Mouse (Mus musculus): ENCODE data around the gene Ccn6. TPM values are rescaled to one million over a fixed set of nuclear protein-coding genes. Genes with fewer than 3 reads are reported as not detected.
A peak's percentile ranks its signal among the peaks of the same experiment; 100 is the strongest.

The Ccn6 gene
- polyA plus RNA-seq, 1 experiment from 2014 or later, result 0.28 TPM

DNA sequence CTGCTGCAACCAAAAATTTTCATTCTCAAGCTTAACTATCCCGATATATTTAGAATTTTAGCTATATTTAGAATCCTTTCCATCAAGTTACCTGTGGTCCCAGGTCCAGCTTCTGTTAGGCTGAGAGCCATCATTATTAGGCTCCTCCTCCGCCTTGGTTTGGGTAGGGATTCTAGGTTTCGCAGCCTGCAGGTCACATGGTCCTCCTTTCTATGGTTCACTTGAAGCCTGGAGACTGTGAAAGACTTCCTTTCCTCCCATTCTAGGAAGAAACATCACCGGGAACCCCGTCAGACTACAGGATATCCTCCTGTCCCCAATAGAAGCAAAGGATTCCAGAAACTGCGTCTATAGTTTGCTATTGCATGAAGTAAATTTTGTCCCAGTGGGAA is 8.9 kb upstream of the Ccn6 start:
- Histone ChIP-seq H3K4me2 (peak overlapping the region; percentile 61), H3K4me1 (peaks cover 25% of the 10 kb centered on the region), H3K4me3 (peak overlapping the region; percentile 34; the same call in 1 of the 2 replicates), H3K27me3 (no peaks in the 10 kb centered on the region), H3K27ac (peak overlapping the region; percentile 90), H3K9ac (no peak overlapping the region), H3K36me3 (ENCODE audit: poor library complexity, severe bottlenecking) (no peaks in the 10 kb centered on the region), H3K9me3 (replicated peaks) (no peaks in the 10 kb centered on the region)
- no peak for ATAC-seq
- WGBS, result 79% methylated on average over 6 of the region's 6 CpGs

DNA sequence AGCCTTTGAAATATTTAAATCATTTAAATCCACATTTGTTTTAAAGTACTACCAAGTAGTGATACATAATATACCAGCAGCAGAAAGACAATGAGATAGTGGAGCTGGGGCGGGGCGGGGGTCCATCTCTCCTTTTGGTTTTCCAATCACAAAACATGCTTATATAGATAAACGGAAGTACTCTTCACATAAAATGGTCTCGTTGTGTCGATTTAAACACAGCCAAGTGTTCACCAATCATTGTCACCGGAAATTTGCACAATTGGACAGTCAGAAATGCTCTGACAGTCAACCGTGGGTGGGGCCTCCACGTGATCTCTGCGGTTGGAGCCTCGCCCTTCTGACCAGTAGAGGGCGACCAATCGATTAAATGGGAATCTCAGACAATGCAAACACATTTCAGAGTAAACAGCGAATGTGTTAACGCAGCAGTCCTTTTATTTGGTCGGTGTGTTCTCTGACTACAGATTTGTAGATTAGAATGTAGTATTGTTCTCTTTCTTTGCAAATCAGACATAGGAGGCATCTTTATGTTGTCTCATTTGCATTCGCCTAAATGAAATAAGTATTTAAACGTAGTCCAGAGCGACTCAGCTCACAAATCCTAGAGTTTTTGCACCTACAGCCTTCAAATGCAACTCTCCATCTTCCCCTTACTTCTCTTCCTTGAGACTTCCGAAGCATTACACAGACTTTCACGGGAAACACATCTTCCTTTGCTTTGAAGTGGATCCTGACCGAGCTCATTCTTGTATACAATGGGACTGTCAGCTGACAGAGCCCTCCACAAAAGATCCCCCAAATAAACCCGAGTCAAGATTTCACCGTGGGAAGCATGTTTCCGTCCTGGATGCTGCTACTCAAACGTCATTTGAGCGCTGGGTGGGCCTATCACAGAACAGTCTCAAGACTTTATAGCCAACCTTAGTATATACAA is 8.3 kb upstream of the Ccn6 start:
- Histone ChIP-seq H3K4me1 (peaks cover 25% of the 10 kb centered on the region), H3K9ac (peak overlapping the region; percentile 58), H3K36me3 (ENCODE audit: poor library complexity, severe bottlenecking) (no peaks in the 10 kb centered on the region), H3K9me3 (replicated peaks) (no peaks in the 10 kb centered on the region), H3K4me3 (peak overlapping the region; percentile 34), H3K27me3 (no peaks in the 10 kb centered on the region), H3K27ac (peak overlapping the region; percentile 90), H3K4me2 (peak overlapping the region; percentile 61)
- WGBS, result 7% methylated on average over 26 of the region's 26 CpGs
- ATAC-seq, result peak; percentile 81

DNA sequence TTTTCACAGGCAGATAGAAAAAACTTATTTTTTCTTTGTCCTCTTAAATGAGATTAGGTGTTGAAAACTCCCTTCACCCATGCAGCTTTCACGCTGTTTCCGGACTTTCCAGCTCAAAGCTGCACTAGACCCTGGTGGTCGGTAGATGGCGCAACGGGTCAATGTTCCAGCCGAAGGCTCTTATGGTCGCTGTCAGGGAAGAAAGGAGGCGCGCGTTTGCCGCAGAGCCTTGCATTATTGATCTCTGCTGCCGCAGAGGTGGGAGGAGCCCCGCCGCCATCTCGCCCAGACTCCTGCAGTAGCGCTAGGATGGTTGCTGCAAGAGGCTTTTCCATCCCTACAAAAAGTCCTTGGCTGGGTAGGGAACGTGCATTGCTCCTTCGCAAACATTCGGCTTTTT is 7.5 kb upstream of the Ccn6 start:
- peak overlapping the region; percentile 34 for H3K4me3 ChIP-seq
- WGBS, result under 1% methylated on average over 19 of the region's 19 CpGs
- H3K4me1 ChIP-seq, result peaks cover 29% of the 10 kb centered on the region
- no peaks in the 10 kb centered on the region for H3K9me3 ChIP-seq (replicated peaks)
- peak overlapping the region; percentile 58 for H3K9ac ChIP-seq
- H3K36me3 ChIP-seq (ENCODE audit: poor library complexity, severe bottlenecking), result no peaks in the 10 kb centered on the region
- H3K27me3 ChIP-seq, result no peaks in the 10 kb centered on the region
- H3K27ac ChIP-seq, result peak overlapping the region; percentile 90
- peak; percentile 92 for ATAC-seq
- peak overlapping the region; percentile 61 for H3K4me2 ChIP-seq

DNA sequence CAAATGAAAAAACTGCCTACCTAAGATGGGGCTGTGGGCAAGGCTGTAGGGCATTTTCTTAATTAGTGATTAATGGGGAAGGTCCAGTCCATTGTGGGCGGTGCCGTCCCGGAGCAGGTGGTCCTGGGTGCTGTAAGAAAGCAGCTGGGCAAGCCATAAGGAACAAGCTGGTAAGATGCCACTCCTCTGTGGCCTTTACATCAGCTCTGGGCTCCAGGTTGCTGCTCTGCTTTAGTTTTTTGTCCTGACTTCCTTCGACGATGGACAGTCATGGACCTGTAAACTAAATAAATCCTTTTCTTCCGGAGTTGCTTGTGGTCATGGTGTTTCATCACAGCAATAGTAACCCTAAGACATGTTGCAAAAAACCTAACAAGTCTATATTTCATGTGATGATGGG is 7.1 kb upstream of the Ccn6 start:
- Histone ChIP-seq H3K36me3 (ENCODE audit: poor library complexity, severe bottlenecking) (no peaks in the 10 kb centered on the region), H3K4me2 (peak overlapping the region; percentile 61), H3K9ac (no peak overlapping the region; the same call in 1 of the 2 replicates), H3K4me3 (no peak overlapping the region), H3K27me3 (no peaks in the 10 kb centered on the region), H3K4me1 (peaks cover 32% of the 10 kb centered on the region), H3K27ac (no peak overlapping the region; the same call in 1 of the 2 replicates), H3K9me3 (replicated peaks) (no peaks in the 10 kb centered on the region)
- peak; percentile 5; the same call in 1 of the 2 replicates for ATAC-seq
- WGBS, result 8% methylated on average over 6 of the region's 6 CpGs

DNA sequence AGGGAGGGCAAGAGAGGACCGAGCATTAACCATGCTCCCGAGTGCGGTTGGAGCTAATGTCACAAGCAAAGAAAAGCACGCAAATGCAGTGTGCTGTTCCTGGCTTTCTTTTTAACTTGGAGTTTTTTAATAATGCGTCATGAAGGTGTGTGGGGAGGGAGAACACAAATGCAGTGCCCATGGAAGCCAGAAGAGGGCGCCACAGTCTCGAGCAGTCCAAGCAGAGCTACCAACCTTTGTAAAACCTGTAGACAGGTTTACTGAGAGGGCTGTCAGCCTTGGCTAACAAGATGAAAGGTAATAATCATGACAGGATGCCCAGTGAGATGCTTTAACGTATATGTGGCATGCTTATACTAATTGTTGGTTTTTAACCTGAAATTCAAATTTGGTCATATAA is 6.6 kb upstream of the Ccn6 start:
- Histone ChIP-seq H3K9me3 (replicated peaks) (no peaks in the 10 kb centered on the region), H3K4me2 (peak overlapping the region; percentile 50), H3K36me3 (ENCODE audit: poor library complexity, severe bottlenecking) (no peaks in the 10 kb centered on the region), H3K4me3 (peak overlapping the region; percentile 16; the same call in 1 of the 2 replicates), H3K9ac (no peak overlapping the region; the same call in 1 of the 2 replicates), H3K4me1 (peaks cover 36% of the 10 kb centered on the region), H3K27ac (no peak overlapping the region), H3K27me3 (no peaks in the 10 kb centered on the region)
- ATAC-seq, result 0 out of 2 replicates have a peak, but pooled peaks have one; percentile 7
- 3% methylated on average over 8 of the region's 8 CpGs for WGBS

DNA sequence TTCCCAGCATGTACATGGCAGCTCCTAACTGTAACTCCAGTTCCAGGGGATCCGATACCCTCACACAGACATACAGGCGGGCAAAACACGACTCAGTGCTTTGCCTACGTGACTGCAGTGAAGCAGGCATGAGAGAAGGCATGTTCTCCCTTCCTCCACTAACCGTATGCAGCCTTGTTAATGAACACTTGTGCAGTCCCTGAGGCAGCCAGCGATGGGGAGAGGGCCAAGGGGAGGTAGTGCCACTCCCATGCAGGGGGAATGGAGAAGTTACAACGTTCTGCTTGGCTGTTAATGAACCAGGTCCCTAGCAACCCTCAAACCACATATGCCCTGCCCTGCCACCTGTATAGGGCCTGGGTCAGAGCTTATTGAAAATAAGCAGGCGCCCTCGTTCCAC is 6.0 kb upstream of the Ccn6 start:
- ATAC-seq, result no peak
- 37% methylated on average over 9 of the region's 9 CpGs for WGBS
- no peaks in the 10 kb centered on the region for H3K27me3 ChIP-seq
- H3K9ac ChIP-seq, result no peak overlapping the region; the same call in 1 of the 2 replicates
- peaks cover 36% of the 10 kb centered on the region for H3K4me1 ChIP-seq
- H3K9me3 ChIP-seq (replicated peaks), result no peaks in the 10 kb centered on the region
- no peak overlapping the region for H3K27ac ChIP-seq
- peak overlapping the region; percentile 50 for H3K4me2 ChIP-seq
- 0 out of 2 replicates have a peak overlapping the region, but pooled peaks have one; percentile 16 for H3K4me3 ChIP-seq
- H3K36me3 ChIP-seq (ENCODE audit: poor library complexity, severe bottlenecking), result no peaks in the 10 kb centered on the region

DNA sequence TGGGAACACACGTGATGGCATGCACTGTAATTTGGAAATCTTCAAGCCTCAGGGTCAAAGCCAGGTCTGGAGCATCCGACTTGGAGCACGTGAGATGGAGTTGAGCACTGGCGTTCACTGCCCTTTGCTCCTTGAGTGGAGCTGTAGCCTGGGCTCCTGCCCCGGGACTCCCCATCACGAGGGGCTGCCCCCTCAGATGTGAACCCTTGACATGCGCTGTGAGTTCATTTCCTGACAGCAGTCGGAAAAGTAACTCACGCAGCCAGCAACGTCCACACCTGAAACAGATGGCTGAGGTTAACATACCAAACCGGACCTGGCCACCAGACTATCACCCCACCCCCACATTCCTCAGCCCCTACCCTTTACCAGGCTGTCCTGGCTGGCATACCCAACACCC is 4.0 kb upstream of the Ccn6 start:
- Histone ChIP-seq H3K4me1 (peaks cover 31% of the 10 kb centered on the region), H3K27ac (no peak overlapping the region), H3K4me2 (no peak overlapping the region), H3K4me3 (no peak overlapping the region), H3K9me3 (replicated peaks) (no peaks in the 10 kb centered on the region), H3K36me3 (ENCODE audit: poor library complexity, severe bottlenecking) (no peaks in the 10 kb centered on the region), H3K27me3 (no peaks in the 10 kb centered on the region), H3K9ac (no peak overlapping the region)
- ATAC-seq, result no peak
- 87% methylated on average over 11 of the region's 11 CpGs for WGBS

DNA sequence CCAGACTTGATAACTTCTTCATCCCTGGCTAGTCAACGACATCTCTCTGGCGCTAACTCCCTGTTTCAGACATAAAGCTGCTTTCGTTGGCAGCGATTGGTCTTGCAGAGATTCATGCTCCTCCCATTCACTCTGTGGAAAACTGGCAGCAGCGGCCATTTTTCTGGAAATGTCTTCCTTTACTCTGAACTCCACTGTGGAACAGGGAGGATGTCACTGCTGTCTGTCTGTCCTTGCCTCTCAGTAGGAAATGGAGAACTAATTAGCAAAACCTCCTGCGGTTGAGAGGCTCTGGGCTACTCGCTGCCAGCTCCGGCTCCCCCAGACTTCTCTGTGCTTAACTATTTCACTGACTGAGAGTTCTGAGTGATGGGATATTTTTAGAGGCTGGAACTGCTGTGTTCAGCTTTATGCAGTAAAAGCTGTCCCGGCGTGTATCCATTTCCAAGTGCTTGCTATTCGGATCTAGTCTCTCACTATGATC is 2.1 kb upstream of the Ccn6 start:
- Histone ChIP-seq H3K4me3 (peak overlapping the region; percentile 32), H3K9me3 (replicated peaks) (no peaks in the 10 kb centered on the region), H3K9ac (peak overlapping the region; percentile 60), H3K4me1 (peaks cover 22% of the 10 kb centered on the region), H3K27ac (peak overlapping the region; percentile 57), H3K4me2 (peak overlapping the region; percentile 49), H3K27me3 (no peaks in the 10 kb centered on the region), H3K36me3 (ENCODE audit: poor library complexity, severe bottlenecking) (no peaks in the 10 kb centered on the region)
- 18% methylated on average over 11 of the region's 11 CpGs for WGBS
- peak; percentile 50 for ATAC-seq

DNA sequence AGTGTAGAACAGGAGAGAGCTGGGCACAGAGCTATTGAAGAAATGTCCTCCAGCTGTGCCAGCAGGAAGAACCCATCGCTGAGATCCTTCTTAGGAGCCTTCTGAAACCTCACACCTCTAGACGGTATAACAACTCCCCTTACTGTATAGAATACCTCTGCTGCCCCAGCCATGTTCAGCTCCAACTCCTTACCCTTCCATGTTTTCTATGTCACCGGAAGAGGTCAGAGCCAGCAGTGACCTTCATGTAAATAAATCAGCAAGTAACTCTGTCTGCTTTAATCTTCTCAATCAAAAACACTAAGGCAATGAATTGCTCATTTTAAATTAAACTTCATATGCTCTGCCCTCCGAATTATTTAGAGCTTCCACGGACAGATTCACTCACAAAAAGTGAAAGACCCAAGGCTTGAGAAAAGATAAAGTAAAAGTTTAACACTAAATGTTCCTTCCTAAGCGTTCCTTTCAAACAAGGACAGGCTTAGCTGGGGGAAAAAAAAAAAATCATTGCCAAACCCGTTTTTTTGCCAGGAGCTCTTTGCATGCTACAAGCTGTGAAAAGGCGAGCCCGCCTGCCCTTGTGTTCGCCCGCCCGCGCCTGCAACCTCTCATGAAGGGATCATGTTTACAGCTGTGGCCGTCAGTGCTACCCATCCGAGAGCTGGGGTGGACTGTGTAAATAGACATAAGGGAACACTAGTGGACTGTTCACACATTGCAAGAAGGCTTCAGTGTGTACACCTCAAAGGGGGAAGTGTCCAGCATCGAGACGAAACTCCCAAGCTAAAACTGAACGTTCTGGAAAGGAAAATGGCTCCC is 719 bp downstream of the Ccn6 start:
- H3K9me3 ChIP-seq (replicated peaks), result no peaks in the 10 kb centered on the region
- no peaks in the 10 kb centered on the region for H3K36me3 ChIP-seq (ENCODE audit: poor library complexity, severe bottlenecking)
- no peaks in the 10 kb centered on the region for H3K27me3 ChIP-seq
- peaks cover 17% of the 10 kb centered on the region for H3K4me1 ChIP-seq
- ATAC-seq, result no peak
- H3K4me3 ChIP-seq, result no peak overlapping the region
- H3K4me2 ChIP-seq, result no peak overlapping the region
- H3K9ac ChIP-seq, result no peak overlapping the region
- 58% methylated on average over 18 of the region's 18 CpGs for WGBS
- H3K27ac ChIP-seq, result no peak overlapping the region

DNA sequence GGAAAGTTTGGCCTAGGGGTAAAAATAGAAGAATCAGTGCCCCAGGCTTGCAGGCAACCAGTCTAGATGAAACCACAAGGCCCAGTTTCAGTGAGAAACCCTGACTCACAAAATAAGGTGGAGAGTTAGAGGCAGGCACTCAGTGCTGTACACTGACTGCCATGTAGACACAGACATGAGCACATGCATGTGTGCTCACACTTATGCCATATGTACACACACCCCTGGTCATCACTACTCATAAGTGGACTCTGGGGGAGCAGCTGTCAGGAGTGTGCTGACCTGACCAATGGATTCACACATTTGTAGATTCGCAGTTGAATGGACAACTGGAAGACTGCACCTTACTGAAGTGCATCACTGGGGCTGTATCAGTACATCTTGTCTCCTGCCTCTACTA is 2.2 kb downstream of the Ccn6 start:
- no peak for ATAC-seq
- peaks cover 16% of the 10 kb centered on the region for H3K4me1 ChIP-seq
- H3K4me2 ChIP-seq, result no peak overlapping the region
- H3K27ac ChIP-seq, result no peak overlapping the region
- H3K4me3 ChIP-seq, result no peak overlapping the region
- no peaks in the 10 kb centered on the region for H3K36me3 ChIP-seq (ENCODE audit: poor library complexity, severe bottlenecking)
- H3K27me3 ChIP-seq, result no peaks in the 10 kb centered on the region
- 90% methylated on average over 1 of the region's 1 CpGs for WGBS
- H3K9me3 ChIP-seq (replicated peaks), result no peaks in the 10 kb centered on the region
- H3K9ac ChIP-seq, result no peak overlapping the region

DNA sequence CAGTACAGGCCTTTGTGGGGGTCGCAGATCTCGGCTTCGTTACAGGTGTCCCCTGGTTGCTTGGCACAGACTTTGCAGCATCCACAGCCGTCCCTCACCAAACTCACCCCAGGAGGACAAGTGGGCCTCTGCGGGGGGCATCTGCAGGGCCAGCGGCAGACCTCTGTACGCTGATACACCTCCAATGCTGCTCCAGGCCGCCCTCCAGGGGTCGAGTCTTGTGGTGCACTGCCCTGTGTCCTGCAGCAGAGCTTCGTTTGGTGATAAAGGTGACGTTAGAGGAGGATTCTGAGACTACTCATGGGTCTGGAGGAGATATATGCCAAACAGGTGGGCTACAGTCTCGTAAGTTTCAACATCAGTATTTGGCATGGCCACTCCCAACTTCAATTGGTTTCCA is 5.3 kb downstream of the Ccn6 start:
- Histone ChIP-seq H3K4me3 (no peak overlapping the region), H3K9ac (no peak overlapping the region), H3K4me2 (no peak overlapping the region), H3K4me1 (0 out of 2 replicates have a peak, but pooled peaks cover 6% of the 10 kb centered on the region), H3K27ac (no peak overlapping the region), H3K9me3 (replicated peaks) (no peaks in the 10 kb centered on the region), H3K36me3 (ENCODE audit: poor library complexity, severe bottlenecking) (no peaks in the 10 kb centered on the region), H3K27me3 (no peaks in the 10 kb centered on the region)
- ATAC-seq, result no peak
- WGBS, result 53% methylated on average over 12 of the region's 12 CpGs

DNA sequence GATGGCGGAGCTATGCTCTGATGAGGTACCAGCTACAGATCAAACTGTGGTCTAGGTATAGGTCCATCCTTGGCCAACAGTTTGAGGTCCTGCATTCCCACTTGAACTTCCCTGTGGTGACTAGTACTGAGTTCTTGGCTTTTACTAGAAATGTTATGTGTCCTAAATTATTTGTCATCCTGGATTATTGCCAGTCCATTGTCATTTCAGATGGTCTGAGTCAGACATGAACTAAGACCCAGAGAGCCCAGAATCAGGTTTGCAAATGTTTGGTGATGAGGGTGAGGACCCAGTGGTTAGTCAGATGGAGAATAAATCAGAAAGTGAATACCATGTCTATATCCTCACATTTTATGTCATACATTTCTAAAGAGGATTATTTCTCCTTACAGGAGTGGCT is 6.3 kb downstream of the Ccn6 start:
- H3K27ac ChIP-seq, result no peak overlapping the region
- no peak overlapping the region for H3K4me3 ChIP-seq
- 92% methylated on average over 1 of the region's 1 CpGs for WGBS
- H3K9me3 ChIP-seq (replicated peaks), result no peaks in the 10 kb centered on the region
- no peak overlapping the region for H3K4me2 ChIP-seq
- no peaks in the 10 kb centered on the region for H3K36me3 ChIP-seq (ENCODE audit: poor library complexity, severe bottlenecking)
- H3K9ac ChIP-seq, result no peak overlapping the region
- no peak for ATAC-seq
- H3K4me1 ChIP-seq, result no peaks in the 10 kb centered on the region
- no peaks in the 10 kb centered on the region for H3K27me3 ChIP-seq

Measured in forebrain, embryonic 13.5 days (tissue).